Comparison of ENCODE assay signal across 26 mouse cellular contexts in the genomic region with DNA sequence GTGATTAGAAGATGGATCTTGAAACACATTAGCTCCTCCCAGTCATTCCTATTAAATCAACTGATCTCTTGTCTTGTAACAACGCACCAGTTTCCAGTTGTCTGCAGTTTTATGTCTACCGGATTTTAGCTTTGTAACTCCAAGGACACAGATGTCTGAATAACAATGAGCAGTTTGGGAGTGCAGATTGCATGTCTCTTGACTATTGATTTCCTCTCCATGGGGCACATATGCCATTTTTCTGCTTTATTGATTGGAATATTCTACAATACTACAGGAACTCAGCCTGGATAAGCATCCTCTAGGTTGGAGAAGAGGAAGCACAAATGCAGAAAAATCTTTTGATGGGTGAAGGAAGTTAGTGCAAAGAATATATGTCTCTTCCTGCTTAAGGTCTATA.
DNase-seq lines count a peak whose midpoint lies in the region; ATAC-seq and TF ChIP-seq lines count a peak whose summit lies in the region.
"Had no signal": no experiment of that assay in that cellular context is flagged by ENCODE, and none has a peak within 500 bp of the region (broad histone marks: within the 10 kb centered on the region; RNA-seq: fewer than 3 reads in every experiment).

No protein-coding gene starts in this region.

- H3K36me3 ChIP-seq in midbrain, embryonic 11.5 days (ENCODE audit: control insufficient read depth, insufficient read depth, low read length) = no peaks in the 10 kb centered on the region
- H3K36me3 ChIP-seq in midbrain, embryonic 16.5 days (ENCODE audit: control insufficient read depth, insufficient read depth, low read length) = no peaks in the 10 kb centered on the region
- H3K36me3 ChIP-seq: embryonic facial prominence, embryonic 13.5 days; forebrain, embryonic 12.5 days; forebrain, embryonic 15.5 days; heart, embryonic 10.5 days; heart, embryonic 13.5 days; hindbrain, embryonic 12.5 days; hindbrain, embryonic 15.5 days had no signal

- no peak overlapping the region for H3K27ac ChIP-seq in midbrain, embryonic 11.5 days (ENCODE audit: low read depth, low read length)
- H3K27ac ChIP-seq in midbrain, embryonic 16.5 days (ENCODE audit: low read length) = no peak overlapping the region
- H3K27ac ChIP-seq: embryonic facial prominence, embryonic 13.5 days; forebrain, embryonic 12.5 days; forebrain, embryonic 15.5 days; heart, adult 2 months; heart, embryonic 10.5 days; heart, embryonic 13.5 days; hindbrain, embryonic 12.5 days; hindbrain, embryonic 15.5 days had no signal

- no peak overlapping the region for H3K4me2 ChIP-seq in midbrain, embryonic 11.5 days
- no peak overlapping the region for H3K4me2 ChIP-seq in midbrain, embryonic 16.5 days (ENCODE audit: low read length)
- H3K4me2 ChIP-seq: embryonic facial prominence, embryonic 13.5 days; forebrain, embryonic 12.5 days; forebrain, embryonic 15.5 days; heart, embryonic 13.5 days; hindbrain, embryonic 12.5 days; hindbrain, embryonic 15.5 days had no signal

- no peaks in the 10 kb centered on the region for H3K4me1 ChIP-seq in midbrain, embryonic 11.5 days (ENCODE audit: control insufficient read depth, insufficient read depth, low read length)
- no peaks in the 10 kb centered on the region for H3K4me1 ChIP-seq in midbrain, embryonic 16.5 days (ENCODE audit: control insufficient read depth, insufficient read depth, low read length)
- H3K4me1 ChIP-seq: embryonic facial prominence, embryonic 13.5 days; forebrain, embryonic 12.5 days; forebrain, embryonic 15.5 days; heart, embryonic 10.5 days; heart, embryonic 13.5 days; hindbrain, embryonic 12.5 days; hindbrain, embryonic 15.5 days had no signal

- no peak overlapping the region for H3K9ac ChIP-seq in midbrain, embryonic 11.5 days (ENCODE audit: low read length)
- no peak overlapping the region for H3K9ac ChIP-seq in midbrain, embryonic 16.5 days (ENCODE audit: low read depth, low read length)
- H3K9ac ChIP-seq: embryonic facial prominence, embryonic 13.5 days; forebrain, embryonic 12.5 days; forebrain, embryonic 15.5 days; heart, embryonic 13.5 days; hindbrain, embryonic 12.5 days; hindbrain, embryonic 15.5 days had no signal

- 82% methylated on average over 2 of the region's 2 CpGs for WGBS in midbrain, embryonic 11.5 days
- WGBS in midbrain, embryonic 16.5 days = 74% methylated on average over 2 of the region's 2 CpGs

- DNase-seq in midbrain, embryonic 11.5 days (ENCODE audit: low spot score, missing footprints) = no peak
- DNase-seq in brain, embryonic 14.5 days (ENCODE audit: low read depth) = peak; percentile 8
- peak; percentile 45 for DNase-seq in layer of hippocampus, adult 9-11 months
- no peak for DNase-seq in thymus, postnatal 10 days (ENCODE audit: low spot score in 2 of 2)
- DNase-seq in frontal cortex, postnatal 10 days (ENCODE audit: low spot score in 2 of 2) = no peak
- DNase-seq: adrenal gland, postnatal 10 days; adrenal gland, postnatal 36 days; cerebellum, adult 11 months; cerebellum, adult 2 months; cerebellum, adult 9-11 months; cerebellum, postnatal 25 days; gastrocnemius, postnatal 10 days; gastrocnemius, postnatal 36 days; heart, adult 2 months; heart, postnatal 14 days; heart, postnatal 4 days had no signal

- H3K27me3 ChIP-seq in midbrain, embryonic 11.5 days (ENCODE audit: control insufficient read depth, insufficient read depth, low read length) = no peaks in the 10 kb centered on the region
- H3K27me3 ChIP-seq in midbrain, embryonic 16.5 days (ENCODE audit: control insufficient read depth, insufficient read depth, low read depth, low read length) = no peaks in the 10 kb centered on the region
- H3K27me3 ChIP-seq: embryonic facial prominence, embryonic 13.5 days; forebrain, embryonic 12.5 days; forebrain, embryonic 15.5 days; heart, embryonic 13.5 days; hindbrain, embryonic 12.5 days; hindbrain, embryonic 15.5 days had no signal

- H3K4me3 ChIP-seq in midbrain, embryonic 11.5 days (ENCODE audit: low read depth, low read length) = no peak overlapping the region
- no peak overlapping the region for H3K4me3 ChIP-seq in midbrain, embryonic 16.5 days (ENCODE audit: low read depth, low read length)
- H3K4me3 ChIP-seq: embryonic facial prominence, embryonic 13.5 days; erythroblast, embryonic 14.5 days; forebrain, embryonic 12.5 days; forebrain, embryonic 15.5 days; heart, adult 2 months; heart, embryonic 10.5 days; heart, embryonic 13.5 days; hindbrain, embryonic 12.5 days; hindbrain, embryonic 15.5 days had no signal

- TF ChIP-seq CTCF in brain, embryonic 14.5 days (IDR thresholded peaks at IDR 0.05; ENCODE audit: borderline replicate concordance, extremely low read depth, insufficient read depth, insufficient read length) = no peak

- ATAC-seq in midbrain, embryonic 11.5 days (ENCODE audit: low FRiP score) = peak; percentile 65; the same call in 1 of the 2 replicates
- ATAC-seq in midbrain, embryonic 16.5 days = no peak
- ATAC-seq: CD4-positive, CD25-positive, alpha-beta regulatory T cell, adult 4 months; forebrain, embryonic 15.5 days had no signal

- H3K9me3 ChIP-seq in midbrain, embryonic 11.5 days (ENCODE audit: control insufficient read depth, low read length) = no peaks in the 10 kb centered on the region
- H3K9me3 ChIP-seq in midbrain, embryonic 16.5 days (replicated peaks; ENCODE audit: control insufficient read depth, low read length, poor library complexity, severe bottlenecking) = no peaks in the 10 kb centered on the region
- H3K9me3 ChIP-seq: embryonic facial prominence, embryonic 13.5 days; forebrain, embryonic 12.5 days; forebrain, embryonic 15.5 days; heart, embryonic 10.5 days; heart, embryonic 13.5 days; hindbrain, embryonic 12.5 days; hindbrain, embryonic 15.5 days had no signal

- TF ChIP-seq POLR2A in brain, embryonic 14.5 days (IDR thresholded peaks at IDR 0.05; ENCODE audit: borderline replicate concordance, extremely low read depth, insufficient read depth, insufficient read length, poor library complexity, severe bottlenecking) = no peak

Comparison
In these comparisons a context has a peak if more than half of its experiments do, and no peak if none do; other contexts are left out.
1. DNase-seq: peak in brain, embryonic 14.5 days (single experiment) and layer of hippocampus, adult 9-11 months (single experiment); none in midbrain, embryonic 11.5 days (single experiment), thymus, postnatal 10 days (0 of 2) and frontal cortex, postnatal 10 days (0 of 2).